Mouse (Mus musculus) erythroblast, embryonic 14.5 days (primary cell): ENCODE measurements around the gene Mbnl1. TPM values are rescaled to one million over a fixed set of nuclear protein-coding genes. Genes with fewer than 3 reads are reported as not detected.
A peak's percentile ranks its signal among the peaks of the same experiment; 100 is the strongest.
"Not testable (repeated sequence)": the region's sequence is repeated elsewhere in the genome, so short reads cannot be mapped to it uniquely, and the experiment has no call there.

Experiments
- H3K27me3 ChIP-seq: 2 replicates; pipeline ENCODE4 v1.6.1; 2012; ENCODE audit warnings: inconsistent platforms; ENCODE audit not compliant: control insufficient read depth
- H3K36me3 ChIP-seq: 2 replicates; pipeline ENCODE4 v1.6.1; 2012; ENCODE audit warnings: mild to moderate bottlenecking, inconsistent platforms; ENCODE audit not compliant: control insufficient read depth
- H3K4me1 ChIP-seq: 2 replicates; pipeline ENCODE4 v1.6.1; 2012; ENCODE audit warnings: inconsistent platforms; ENCODE audit not compliant: control insufficient read depth
- H3K4me3 ChIP-seq: replicated peaks from 2 replicates; pipeline ENCODE3; 2012; ENCODE audit warnings: moderate library complexity, mild to moderate bottlenecking, inconsistent platforms
- H3K9me3 ChIP-seq: 2 replicates; pipeline ENCODE4 v1.6.1; 2012; ENCODE audit warnings: low read length, inconsistent platforms, mixed read lengths; ENCODE audit not compliant: control insufficient read depth
- GATA1 ChIP-seq: IDR thresholded peaks from 2 replicates; pipeline ENCODE4 v1.6.1; 2012; ENCODE audit warnings: low read length, inconsistent platforms, mixed read lengths
- TAL1 ChIP-seq: IDR thresholded peaks from 3 replicates; pipeline ENCODE4 v1.6.1; 2012; ENCODE audit warnings: low read length, inconsistent platforms, mixed read lengths
- polyA plus RNA-seq: library from polyadenylated mRNA; stranded (reverse); fragments of >175 nt; gene quantifications from 2 replicates; pipeline ENCODE4 v1.2.3, GENCODE M21; 2012

The Mbnl1 gene
- polyA plus RNA-seq = 1.3 and 1.6 TPM in 2 replicates

GRCm38 (mm10) chr3:60472681-60473177, at the start of gene Mbnl1:
TSS of gene Mbnl1 (plus strand) at chr3:60472830.
- TF ChIP-seq GATA1 = no peak
- TF ChIP-seq TAL1 = no peak
- peak within 1 kb of the TSS; percentile 61 for H3K4me3 ChIP-seq
- H3K4me1 ChIP-seq = peaks cover 43% of the 10 kb centered on the region
- H3K27me3 ChIP-seq = no peaks in the 10 kb centered on the region
- H3K36me3 ChIP-seq = no peaks in the 10 kb centered on the region
- no peaks in the 10 kb centered on the region for H3K9me3 ChIP-seq

GRCm38 (mm10) chr3:60424148-60424547, 48.5 kb upstream of the Mbnl1 start:
- Histone ChIP-seq H3K4me1 (peaks cover 31% of the 10 kb centered on the region), H3K9me3 (no peaks in the 10 kb centered on the region), H3K27me3 (no peaks in the 10 kb centered on the region), H3K4me3 (no peak overlapping the region), H3K36me3 (no peaks in the 10 kb centered on the region)
- TF ChIP-seq TAL1 (no peak), GATA1 (no peak)

GRCm38 (mm10) chr3:60429049-60429448, 43.6 kb upstream of the Mbnl1 start:
- peaks cover 7% of the 10 kb centered on the region for H3K4me1 ChIP-seq
- TF ChIP-seq TAL1 (no peak), GATA1 (no peak)
- no peaks in the 10 kb centered on the region for H3K36me3 ChIP-seq
- no peak overlapping the region for H3K4me3 ChIP-seq
- H3K27me3 ChIP-seq = no peaks in the 10 kb centered on the region
- no peaks in the 10 kb centered on the region for H3K9me3 ChIP-seq

- TF ChIP-seq TAL1 (no peak), GATA1 (no peak)
- no peaks in the 10 kb centered on the region for H3K36me3 ChIP-seq
- H3K9me3 ChIP-seq = no peaks in the 10 kb centered on the region
- no peaks in the 10 kb centered on the region for H3K27me3 ChIP-seq
- H3K4me1 ChIP-seq = no peaks in the 10 kb centered on the region
- no peak overlapping the region for H3K4me3 ChIP-seq
These were observed 35.4 kb upstream of the Mbnl1 start for GRCm38 (mm10) chr3:60437254-60437653.

GRCm38 (mm10) chr3:60437678-60438232, 34.9 kb upstream of the Mbnl1 start:
- no peaks in the 10 kb centered on the region for H3K4me1 ChIP-seq
- no peaks in the 10 kb centered on the region for H3K36me3 ChIP-seq
- no peak overlapping the region for H3K4me3 ChIP-seq
- TF ChIP-seq TAL1 (no peak), GATA1 (no peak)
- H3K27me3 ChIP-seq = no peaks in the 10 kb centered on the region
- no peaks in the 10 kb centered on the region for H3K9me3 ChIP-seq

- Histone ChIP-seq H3K27me3 (no peaks in the 10 kb centered on the region), H3K9me3 (no peaks in the 10 kb centered on the region), H3K4me3 (no peak overlapping the region), H3K4me1 (no peaks in the 10 kb centered on the region), H3K36me3 (no peaks in the 10 kb centered on the region)
- no peak for TF ChIP-seq GATA1
- no peak for TF ChIP-seq TAL1
These were observed 33.9 kb upstream of the Mbnl1 start for GRCm38 (mm10) chr3:60438715-60439114.

GRCm38 (mm10) chr3:60461828-60462521, 10.7 kb upstream of the Mbnl1 start:
- no peaks in the 10 kb centered on the region for H3K36me3 ChIP-seq
- TF ChIP-seq TAL1 (no peak), GATA1 (no peak)
- H3K9me3 ChIP-seq = no peaks in the 10 kb centered on the region
- H3K4me1 ChIP-seq = no peaks in the 10 kb centered on the region
- H3K4me3 ChIP-seq = no peak overlapping the region
- no peaks in the 10 kb centered on the region for H3K27me3 ChIP-seq

GRCm38 (mm10) chr3:60468667-60469066, 4.0 kb upstream of the Mbnl1 start:
- H3K36me3 ChIP-seq, H3K4me3 ChIP-seq, H3K27me3 ChIP-seq, H3K9me3 ChIP-seq: not testable (repeated sequence)
- peaks cover 26% of the 10 kb centered on the region for H3K4me1 ChIP-seq

- H3K27me3 ChIP-seq, H3K9me3 ChIP-seq, H3K4me3 ChIP-seq, H3K36me3 ChIP-seq: not testable (repeated sequence)
- peaks cover 33% of the 10 kb centered on the region for H3K4me1 ChIP-seq
These were observed 3.3 kb upstream of the Mbnl1 start for GRCm38 (mm10) chr3:60469170-60469805.
